Mouse (Mus musculus): ENCODE data around the gene Tagap1. TPM values are rescaled to one million over a fixed set of nuclear protein-coding genes. Genes with fewer than 3 reads are reported as not detected.
"Not testable (repeated sequence)": the region's sequence is repeated elsewhere in the genome, so short reads cannot be mapped to it uniquely, and the experiment has no call there.

Tagap1 gene
- 49.7 and 50.8 TPM in 2 replicates for polyA plus RNA-seq (2015; fragmentation: Nextera tagmentation; extraction: Ambion mirVana)

DNA sequence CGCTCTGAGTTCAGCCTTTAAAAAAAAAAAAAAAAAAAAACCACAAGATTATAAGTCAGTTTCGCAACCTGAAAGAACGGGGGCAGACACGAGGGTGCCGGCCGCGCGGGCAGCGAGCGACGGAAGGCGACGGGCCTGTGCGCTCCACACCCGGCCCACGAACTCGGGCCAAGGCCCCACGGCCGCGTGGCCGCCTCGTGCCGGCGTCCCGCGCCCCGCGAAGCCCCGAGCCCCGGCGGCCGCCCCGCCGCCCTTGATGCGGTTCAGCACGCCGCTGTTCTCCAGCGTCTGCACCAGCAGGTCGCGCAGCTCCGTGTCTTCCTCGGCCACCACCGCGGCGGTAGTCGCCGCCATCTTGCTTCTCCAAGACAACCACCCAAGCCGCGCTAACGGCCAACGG is at the start of gene Tagap1:
Tagap1 (minus strand) TSS at position 381 of the 400 bp plus-strand sequence.
- whole genome bisulfite sequencing: under 1% methylated on average over 41 of the region's 51 CpGs
- H3K36me3 ChIP-seq, H3K4me1 ChIP-seq, H3K27me3 ChIP-seq, H3K9me3 ChIP-seq: not testable (repeated sequence)
- H3K4me3 ChIP-seq: peak within 1 kb of the TSS; percentile 49
- H3K27ac ChIP-seq: peak within 1 kb of the TSS; percentile 57; the same call in 1 of the 2 replicates
- peak within 1 kb of the TSS; percentile 54 for H3K4me2 ChIP-seq
- H3K9ac ChIP-seq: peak within 1 kb of the TSS; percentile 71
- peak; percentile 56 for ATAC-seq (ENCODE audit: insufficient number of reproducible peaks, insufficient read depth, low FRiP score, low TSS enrichment, low read depth)

DNA sequence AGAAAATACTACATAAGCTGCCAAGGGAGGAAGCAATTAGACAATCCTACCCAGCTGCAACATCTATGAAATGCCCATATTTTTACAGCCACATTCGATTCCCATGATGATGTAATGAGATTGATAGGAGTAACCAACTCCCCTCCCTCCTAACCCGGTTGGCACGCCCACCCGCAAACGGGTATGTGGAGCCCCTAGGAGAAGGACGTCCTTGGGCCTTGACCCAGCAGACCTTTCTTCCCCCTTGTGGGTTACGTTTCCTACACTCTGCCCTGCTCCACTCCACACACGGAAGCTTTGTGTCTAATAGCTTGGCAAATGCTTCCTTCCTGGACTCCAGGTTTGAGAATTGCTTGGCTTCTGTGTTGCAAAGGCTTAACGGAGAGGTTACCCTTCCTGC is 48.9 kb upstream of the Tagap1 start:
- 46% methylated on average over 6 of the region's 9 CpGs for WGBS
- H3K9me3 ChIP-seq; ATAC-seq (ENCODE audit: insufficient number of reproducible peaks, insufficient read depth, low FRiP score, low TSS enrichment, low read depth); H3K27ac ChIP-seq; H3K4me2 ChIP-seq; H3K27me3 ChIP-seq; H3K4me3 ChIP-seq; H3K36me3 ChIP-seq; H3K9ac ChIP-seq; H3K4me1 ChIP-seq: not testable (repeated sequence)

DNA sequence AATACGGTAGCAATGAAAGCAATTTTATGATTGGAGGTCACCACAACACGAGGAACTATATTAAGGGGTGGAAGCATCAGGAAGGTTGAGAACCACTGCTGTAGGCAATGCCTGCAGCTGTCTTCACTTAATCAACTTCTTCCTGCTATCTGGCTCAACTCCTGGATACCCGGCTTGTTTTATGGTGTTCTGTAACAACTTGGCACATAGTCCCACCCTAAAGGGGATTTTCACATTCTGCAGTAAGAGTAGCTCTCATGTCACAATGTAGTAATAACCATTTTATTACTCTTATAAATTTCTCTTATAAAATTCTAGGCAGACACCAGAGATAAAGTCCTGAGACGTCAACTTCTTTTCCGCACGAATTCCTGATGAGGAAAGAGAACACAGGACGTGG is 48.5 kb upstream of the Tagap1 start:
- ATAC-seq (ENCODE audit: insufficient number of reproducible peaks, insufficient read depth, low FRiP score, low TSS enrichment, low read depth); H3K27me3 ChIP-seq; H3K27ac ChIP-seq; H3K4me2 ChIP-seq; H3K9ac ChIP-seq; H3K9me3 ChIP-seq; H3K4me3 ChIP-seq; H3K36me3 ChIP-seq; H3K4me1 ChIP-seq: not testable (repeated sequence)
- no CpG with 5 or more reads among the region's 7 CpGs for WGBS

DNA sequence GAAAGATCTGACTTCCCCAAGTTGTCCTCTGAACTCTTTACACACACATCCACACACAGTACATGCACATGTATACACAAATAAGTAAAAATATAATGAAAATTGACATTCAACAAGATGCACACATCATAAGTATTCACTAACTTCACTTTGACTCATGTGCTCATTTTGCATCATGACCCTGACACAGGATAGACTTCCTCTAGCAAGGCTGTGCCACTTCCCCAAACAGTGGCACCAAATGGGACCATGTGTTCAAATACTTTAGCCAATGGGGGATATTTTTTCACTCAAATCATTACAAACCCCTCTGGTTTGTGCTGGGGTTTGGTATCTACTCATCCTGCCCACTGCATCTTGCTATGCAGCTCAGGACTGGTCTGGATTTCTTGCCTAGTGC is 47.9 kb upstream of the Tagap1 start:
- ATAC-seq (ENCODE audit: insufficient number of reproducible peaks, insufficient read depth, low FRiP score, low TSS enrichment, low read depth); H3K9ac ChIP-seq; H3K4me3 ChIP-seq; H3K36me3 ChIP-seq; H3K4me2 ChIP-seq; H3K27ac ChIP-seq; H3K9me3 ChIP-seq; H3K4me1 ChIP-seq; H3K27me3 ChIP-seq: not testable (repeated sequence)

DNA sequence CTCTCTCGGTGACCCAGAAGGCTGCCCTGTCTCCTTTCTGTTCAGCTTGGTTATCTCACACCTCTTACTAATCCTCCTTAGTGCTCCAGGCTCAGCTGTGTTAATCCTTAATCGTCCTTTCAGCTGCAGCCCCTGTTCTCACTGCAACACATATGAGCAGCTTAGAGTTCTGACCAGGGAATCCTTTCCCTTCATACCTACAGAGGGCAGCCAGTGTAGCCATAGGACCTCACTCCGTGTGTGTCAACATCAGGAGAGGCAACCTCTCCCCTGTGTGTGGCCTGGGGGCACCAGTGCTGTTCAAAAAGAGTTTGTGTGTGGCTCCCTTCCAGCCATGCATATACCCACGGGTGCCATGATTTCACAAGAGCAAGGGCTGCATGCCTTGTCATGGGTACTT is 44.7 kb upstream of the Tagap1 start:
- not testable (repeated sequence) for H3K4me2 ChIP-seq; H3K4me1 ChIP-seq; H3K4me3 ChIP-seq; H3K9ac ChIP-seq; H3K36me3 ChIP-seq; H3K9me3 ChIP-seq; ATAC-seq (ENCODE audit: insufficient number of reproducible peaks, insufficient read depth, low FRiP score, low TSS enrichment, low read depth); H3K27ac ChIP-seq; H3K27me3 ChIP-seq
- 51% methylated on average over 3 of the region's 4 CpGs for WGBS

DNA sequence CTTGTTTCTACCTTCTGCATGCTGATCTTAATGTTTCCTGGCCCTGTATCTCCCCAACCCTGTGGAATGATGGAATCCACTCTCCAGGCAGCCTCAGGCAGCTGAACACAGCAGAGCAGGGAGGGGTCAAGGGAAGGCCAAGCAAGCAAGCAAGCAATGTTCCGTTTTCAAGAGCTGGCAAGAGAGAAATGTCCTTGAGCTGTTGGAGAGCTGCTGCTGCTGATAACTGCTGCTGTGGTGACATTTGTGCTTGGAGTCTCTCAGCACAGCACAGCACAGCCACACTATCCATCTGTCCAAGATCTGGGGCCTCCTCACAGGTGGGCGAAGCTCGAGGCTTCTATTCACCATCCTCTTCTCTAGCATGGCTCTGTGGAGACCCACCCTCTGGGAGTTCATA is 42.4 kb upstream of the Tagap1 start:
- H3K4me3 ChIP-seq, H3K4me2 ChIP-seq: not testable (repeated sequence)
- WGBS: no CpG with 5 or more reads among the region's 3 CpGs

DNA sequence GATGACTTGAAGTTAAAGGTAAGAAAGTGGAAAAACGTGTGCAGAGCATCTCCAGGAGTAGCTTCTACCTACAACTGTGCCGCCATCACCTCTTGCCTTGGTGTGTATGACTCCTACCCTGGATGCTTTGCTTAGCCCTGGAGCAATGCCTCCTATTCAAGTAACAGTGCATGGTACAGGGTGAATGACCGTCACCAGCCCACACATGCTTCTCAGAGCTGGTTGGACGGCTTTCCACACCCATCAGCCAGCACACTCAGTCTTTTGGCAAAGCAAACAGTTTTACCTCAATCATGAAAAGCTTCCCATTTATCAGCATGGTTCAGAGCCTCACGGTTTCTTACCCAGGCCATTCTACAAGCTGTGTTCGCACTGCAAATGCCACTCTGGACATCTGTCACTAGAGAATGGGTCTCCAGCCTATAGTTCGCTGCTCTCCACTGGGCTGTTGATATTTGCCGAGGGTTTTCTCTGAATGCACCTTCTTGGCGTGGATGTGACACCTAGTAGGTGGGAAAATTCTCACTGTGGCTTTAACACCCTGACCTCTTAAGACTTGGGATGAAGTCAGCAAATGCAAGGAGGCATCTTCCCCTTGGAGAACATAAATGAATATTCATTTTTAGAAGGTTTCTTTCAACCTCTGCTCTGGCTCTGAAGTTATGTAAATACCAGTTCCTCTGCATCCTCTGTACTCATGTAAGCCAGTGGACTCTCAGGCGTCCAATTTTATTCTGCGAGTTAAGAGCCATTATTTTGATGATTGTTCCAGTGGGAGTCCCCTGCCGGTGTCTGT is 41.0 kb upstream of the Tagap1 start:
- ATAC-seq (ENCODE audit: insufficient number of reproducible peaks, insufficient read depth, low FRiP score, low TSS enrichment, low read depth); H3K9me3 ChIP-seq; H3K4me3 ChIP-seq; H3K4me1 ChIP-seq; H3K4me2 ChIP-seq; H3K27me3 ChIP-seq; H3K36me3 ChIP-seq; H3K9ac ChIP-seq; H3K27ac ChIP-seq: not testable (repeated sequence)
- 85% methylated on average over 9 of the region's 12 CpGs for WGBS

More for the DNA sequence above, 42.4 kb upstream of the Tagap1 start:
- H3K27me3 ChIP-seq; H3K27ac ChIP-seq; H3K9me3 ChIP-seq; H3K4me1 ChIP-seq; ATAC-seq (ENCODE audit: insufficient number of reproducible peaks, insufficient read depth, low FRiP score, low TSS enrichment, low read depth); H3K9ac ChIP-seq; H3K36me3 ChIP-seq: not testable (repeated sequence)

DNA sequence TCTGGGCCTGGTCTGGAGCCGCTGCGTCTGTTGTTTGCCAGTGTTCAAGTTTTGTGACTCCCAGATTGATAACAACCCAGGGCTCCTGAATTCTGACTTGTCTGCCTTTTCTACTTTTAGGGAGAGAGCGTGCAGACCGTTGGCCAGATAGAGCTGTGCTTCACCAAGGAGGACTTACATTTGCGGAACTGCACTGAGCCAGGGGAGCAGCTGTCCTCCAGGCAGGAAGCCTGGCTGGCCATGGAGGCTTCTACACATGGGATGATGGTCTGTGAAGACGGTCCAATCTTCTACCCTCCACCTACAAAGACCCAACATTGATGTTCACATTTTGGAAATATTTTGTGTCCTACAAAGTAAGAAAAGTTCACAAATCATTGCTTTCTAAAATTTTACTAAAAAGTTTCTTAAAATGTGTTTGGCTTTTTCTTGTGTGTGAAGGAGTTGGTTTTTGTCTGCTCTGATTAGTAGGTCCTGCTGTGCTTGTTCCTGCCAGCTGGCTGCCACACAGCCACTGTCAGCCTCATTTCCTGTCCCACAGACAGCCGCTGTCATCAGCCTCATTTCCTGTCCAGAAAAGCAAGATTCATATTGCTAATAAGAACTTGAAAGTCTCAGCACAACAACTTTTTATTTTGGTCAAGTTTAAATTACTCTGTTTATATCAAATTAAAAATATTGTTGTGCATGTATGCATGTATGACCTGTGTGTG is 37.0 kb upstream of the Tagap1 start:
- H3K4me1 ChIP-seq; H3K9me3 ChIP-seq; H3K27me3 ChIP-seq; H3K4me2 ChIP-seq; H3K9ac ChIP-seq; H3K27ac ChIP-seq; H3K36me3 ChIP-seq; ATAC-seq (ENCODE audit: insufficient number of reproducible peaks, insufficient read depth, low FRiP score, low TSS enrichment, low read depth); H3K4me3 ChIP-seq: not testable (repeated sequence)
- 100% methylated on average over 1 of the region's 7 CpGs for WGBS

DNA sequence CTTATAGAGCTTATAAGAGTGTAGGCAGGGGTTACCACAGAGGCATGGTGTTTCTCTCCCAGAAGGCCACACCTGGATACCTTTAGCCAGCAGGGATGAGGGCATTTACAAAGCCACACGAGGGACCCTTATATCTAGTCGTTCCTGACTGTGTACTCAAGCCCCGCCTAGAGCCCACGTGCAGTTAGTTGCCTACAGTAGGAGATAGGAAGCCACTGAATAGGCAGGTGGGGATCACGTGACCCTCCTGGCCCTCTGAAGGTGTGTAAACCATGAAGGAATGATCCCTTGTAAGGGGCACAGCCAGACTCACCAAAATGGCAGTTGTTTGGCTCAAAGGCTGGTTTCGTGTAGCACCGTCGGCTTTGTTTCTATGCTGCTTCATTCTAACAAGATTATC is 35.9 kb upstream of the Tagap1 start:
- H3K9ac ChIP-seq: not testable (repeated sequence)
- 82% methylated on average over 8 of the region's 8 CpGs for WGBS

DNA sequence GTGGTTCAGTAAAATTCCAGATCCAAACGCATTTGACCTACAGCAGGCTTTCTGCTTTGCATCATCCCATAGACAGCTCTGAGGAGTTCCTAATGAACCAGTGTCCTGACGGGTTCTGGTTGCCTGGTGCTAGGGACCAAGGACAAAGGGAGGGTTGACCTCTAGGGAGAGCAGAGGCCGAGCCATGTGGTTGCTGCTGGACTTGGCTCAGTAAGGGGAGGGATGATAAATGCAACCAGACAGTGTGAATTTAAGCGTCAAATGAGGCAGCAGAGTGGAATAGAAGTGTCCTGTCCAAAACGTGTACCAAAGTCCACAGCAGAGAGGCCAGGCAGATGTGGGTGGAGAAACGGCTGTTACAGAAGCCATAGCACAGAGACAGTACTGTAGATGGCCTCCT is 34.5 kb upstream of the Tagap1 start:
- no CpG with 5 or more reads among the region's 6 CpGs for WGBS

More for the DNA sequence above, 35.9 kb upstream of the Tagap1 start:
- H3K27me3 ChIP-seq; H3K4me1 ChIP-seq; ATAC-seq (ENCODE audit: insufficient number of reproducible peaks, insufficient read depth, low FRiP score, low TSS enrichment, low read depth); H3K27ac ChIP-seq; H3K4me3 ChIP-seq; H3K9me3 ChIP-seq; H3K4me2 ChIP-seq; H3K36me3 ChIP-seq: not testable (repeated sequence)

DNA sequence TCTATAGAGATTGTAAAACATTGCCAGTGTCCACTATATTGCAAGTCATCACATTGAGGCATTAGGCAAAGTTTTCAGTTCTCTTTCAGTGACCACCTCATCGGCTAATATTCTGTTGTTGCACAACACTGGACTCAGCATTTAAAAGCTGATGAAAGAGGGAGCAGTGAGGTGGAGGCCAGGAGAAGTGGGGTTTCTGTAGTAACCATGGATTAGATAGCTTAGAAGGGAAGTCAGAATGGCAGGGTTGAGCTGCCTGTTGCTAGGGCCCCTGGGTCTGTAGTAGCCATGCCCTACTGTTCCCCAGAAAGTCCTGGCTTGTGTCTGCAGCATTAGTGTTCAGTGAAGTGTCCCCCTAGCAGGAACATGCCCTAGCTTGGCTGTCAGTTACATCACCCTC is 25.2 kb upstream of the Tagap1 start:
- not testable (repeated sequence) for H3K27ac ChIP-seq; H3K4me1 ChIP-seq; H3K4me3 ChIP-seq; H3K9me3 ChIP-seq; H3K4me2 ChIP-seq; H3K27me3 ChIP-seq; H3K9ac ChIP-seq; ATAC-seq (ENCODE audit: insufficient number of reproducible peaks, insufficient read depth, low FRiP score, low TSS enrichment, low read depth); H3K36me3 ChIP-seq
- 98% methylated on average over 1 of the region's 1 CpGs for WGBS

More for the DNA sequence above, 34.5 kb upstream of the Tagap1 start:
- ATAC-seq (ENCODE audit: insufficient number of reproducible peaks, insufficient read depth, low FRiP score, low TSS enrichment, low read depth); H3K36me3 ChIP-seq; H3K27ac ChIP-seq; H3K9ac ChIP-seq; H3K9me3 ChIP-seq; H3K4me2 ChIP-seq; H3K4me1 ChIP-seq; H3K4me3 ChIP-seq; H3K27me3 ChIP-seq: not testable (repeated sequence)

DNA sequence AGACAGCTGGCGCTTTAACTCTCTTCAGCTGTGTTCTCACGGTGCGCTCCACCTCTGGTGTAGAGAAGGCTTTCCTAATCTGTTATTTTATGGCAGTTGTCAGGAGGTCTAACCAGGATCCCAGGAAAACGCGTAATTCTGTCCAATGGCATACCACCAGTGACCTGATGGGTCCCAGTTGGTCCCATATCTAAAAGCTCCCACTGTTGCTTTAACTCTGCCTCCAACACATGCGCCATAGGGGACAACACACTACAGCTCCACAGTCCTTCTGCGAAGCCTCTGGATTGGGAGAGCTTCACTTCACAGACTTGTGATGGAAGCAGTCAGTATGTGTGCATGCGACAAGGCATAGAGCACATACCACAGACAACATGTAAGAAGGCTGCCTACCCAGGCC is 19.2 kb upstream of the Tagap1 start:
- H3K27ac ChIP-seq; H3K4me3 ChIP-seq; H3K4me1 ChIP-seq; H3K9me3 ChIP-seq; H3K36me3 ChIP-seq; H3K9ac ChIP-seq; H3K4me2 ChIP-seq; H3K27me3 ChIP-seq; ATAC-seq (ENCODE audit: insufficient number of reproducible peaks, insufficient read depth, low FRiP score, low TSS enrichment, low read depth): not testable (repeated sequence)
- WGBS: 90% methylated on average over 5 of the region's 8 CpGs

Measured in embryonic facial prominence, embryonic 13.5 days (tissue).